Mouse (Mus musculus): ENCODE measurements around the gene Gm9736. TPM values are rescaled to one million over a fixed set of nuclear protein-coding genes. Genes with fewer than 3 reads are reported as not detected.
"Not testable (repeated sequence)": the region's sequence is repeated elsewhere in the genome, so short reads cannot be mapped to it uniquely, and the experiment has no call there.

Gene Gm9736
- polyA plus RNA-seq, 1 experiment from 2014 or later: not detected

GRCm38 (mm10) chr10:77720299-77720698, 30.9 kb downstream of the Gm9736 start, which contains the start of gene Krtap12-1:
Krtap12-1 (plus strand) TSS chr10:77720599.
- not testable (repeated sequence) for H3K9me3 ChIP-seq; H3K27me3 ChIP-seq; ATAC-seq (ENCODE audit: low FRiP score, low read depth); H3K9ac ChIP-seq (replicated peaks); H3K27ac ChIP-seq (replicated peaks); H3K4me1 ChIP-seq; H3K4me3 ChIP-seq; H3K4me2 ChIP-seq (replicated peaks); H3K36me3 ChIP-seq
- 86% methylated on average over 1 of the region's 1 CpGs for WGBS

GRCm38 (mm10) chr10:77715507-77715906, 35.6 kb downstream of the Gm9736 start, which contains the start of gene Gm10142:
Gm10142 (plus strand) TSS chr10:77715807.
- no peaks in the 10 kb centered on the region for H3K36me3 ChIP-seq
- no peaks in the 10 kb centered on the region for H3K4me1 ChIP-seq
- no peak within 1 kb of the TSS for H3K9ac ChIP-seq (replicated peaks)
- H3K4me2 ChIP-seq (replicated peaks): no peak within 1 kb of the TSS
- 76% methylated on average over 1 of the region's 1 CpGs for WGBS
- no peak within 1 kb of the TSS for H3K27ac ChIP-seq (replicated peaks)
- no peak within 1 kb of the TSS for H3K4me3 ChIP-seq
- H3K27me3 ChIP-seq: no peaks in the 10 kb centered on the region
- no peak for ATAC-seq (ENCODE audit: low FRiP score, low read depth)
- H3K9me3 ChIP-seq: 0 out of 2 replicates have a peak, but pooled peaks cover 3% of the 10 kb centered on the region

GRCm38 (mm10) chr10:77713734-77714133, 37.4 kb downstream of the Gm9736 start:
- no peak for ATAC-seq (ENCODE audit: low FRiP score, low read depth)
- no peaks in the 10 kb centered on the region for H3K9me3 ChIP-seq
- H3K9ac ChIP-seq (replicated peaks): no peak overlapping the region
- H3K4me1 ChIP-seq: no peaks in the 10 kb centered on the region
- WGBS: 75% methylated on average over 4 of the region's 4 CpGs
- H3K4me3 ChIP-seq: no peak overlapping the region
- H3K4me2 ChIP-seq (replicated peaks): no peak overlapping the region
- H3K36me3 ChIP-seq: no peaks in the 10 kb centered on the region
- no peaks in the 10 kb centered on the region for H3K27me3 ChIP-seq
- H3K27ac ChIP-seq (replicated peaks): no peak overlapping the region

- H3K9ac ChIP-seq (replicated peaks); H3K4me3 ChIP-seq; H3K36me3 ChIP-seq; H3K27ac ChIP-seq (replicated peaks); ATAC-seq (ENCODE audit: low FRiP score, low read depth); H3K9me3 ChIP-seq; H3K27me3 ChIP-seq; H3K4me1 ChIP-seq; H3K4me2 ChIP-seq (replicated peaks): not testable (repeated sequence)
Measured at GRCm38 (mm10) chr10:77711157-77711556, 40.0 kb downstream of the Gm9736 start, which contains the start of gene Gm10024. Gm10024 (plus strand) TSS chr10:77711457.

GRCm38 (mm10) chr10:77709831-77710230, 41.3 kb downstream of the Gm9736 start:
- no peaks in the 10 kb centered on the region for H3K9me3 ChIP-seq
- H3K4me3 ChIP-seq: no peak overlapping the region
- H3K4me2 ChIP-seq (replicated peaks): no peak overlapping the region
- H3K9ac ChIP-seq (replicated peaks): no peak overlapping the region
- WGBS: 76% methylated on average over 3 of the region's 3 CpGs
- H3K4me1 ChIP-seq: no peaks in the 10 kb centered on the region
- H3K27me3 ChIP-seq: no peaks in the 10 kb centered on the region
- H3K27ac ChIP-seq (replicated peaks): no peak overlapping the region
- no peaks in the 10 kb centered on the region for H3K36me3 ChIP-seq
- ATAC-seq (ENCODE audit: low FRiP score, low read depth): no peak

GRCm38 (mm10) chr10:77706326-77706725, 44.8 kb downstream of the Gm9736 start, which contains the start of gene Gm10272:
Gm10272 (plus strand) TSS chr10:77706626.
- 85% methylated on average over 1 of the region's 1 CpGs for WGBS
- Histone ChIP-seq H3K27ac (replicated peaks) (no peak within 1 kb of the TSS), H3K9me3 (peaks cover 7% of the 10 kb centered on the region; the same call in 1 of the 2 replicates), H3K4me3 (no peak within 1 kb of the TSS), H3K9ac (replicated peaks) (no peak within 1 kb of the TSS), H3K36me3 (no peaks in the 10 kb centered on the region), H3K27me3 (no peaks in the 10 kb centered on the region), H3K4me1 (no peaks in the 10 kb centered on the region), H3K4me2 (replicated peaks) (no peak within 1 kb of the TSS)
- ATAC-seq (ENCODE audit: low FRiP score, low read depth): no peak

Other genes with a start within 250 kb of the Gm9736 start
- gene Fam207a, start 235.6 kb downstream of the Gm9736 start, polyA plus RNA-seq (2016; fragmentation: Nextera tagmentation; extraction: Ambion mirVana): 46.4 and 46.5 TPM in 2 replicates
- 0.81 and 0.98 TPM in 2 replicates for gene Itgb2, start 221.1 kb downstream of the Gm9736 start, polyA plus RNA-seq (2016; fragmentation: Nextera tagmentation; extraction: Ambion mirVana)
- 62.4 and 69.4 TPM in 2 replicates for gene Pttg1ip, start 169.6 kb downstream of the Gm9736 start, polyA plus RNA-seq (2016; fragmentation: Nextera tagmentation; extraction: Ambion mirVana)
- 304 and 325 TPM in 2 replicates for gene Sumo3, start 145.3 kb downstream of the Gm9736 start, polyA plus RNA-seq (2016; fragmentation: Nextera tagmentation; extraction: Ambion mirVana)
- 7.7 and 19.3 TPM in 2 replicates for gene Gm49325, start 145.2 kb downstream of the Gm9736 start, polyA plus RNA-seq (2016; fragmentation: Nextera tagmentation; extraction: Ambion mirVana)
- gene Ube2g2, start 129.1 kb downstream of the Gm9736 start, polyA plus RNA-seq (2016; fragmentation: Nextera tagmentation; extraction: Ambion mirVana): 83.6 and 84.2 TPM in 2 replicates
- gene Tspear, start 64.8 kb downstream of the Gm9736 start, polyA plus RNA-seq (2016; fragmentation: Nextera tagmentation; extraction: Ambion mirVana): 1.2 and 1.4 TPM in 2 replicates
- gene Gm19402, start 60.6 kb downstream of the Gm9736 start, polyA plus RNA-seq (2016; fragmentation: Nextera tagmentation; extraction: Ambion mirVana): not detected in 2 replicates
- gene Gm9508, start 54.1 kb downstream of the Gm9736 start, polyA plus RNA-seq (2016; fragmentation: Nextera tagmentation; extraction: Ambion mirVana): not detected in 2 replicates
- gene Gm10272, start 44.7 kb downstream of the Gm9736 start, polyA plus RNA-seq (2016; fragmentation: Nextera tagmentation; extraction: Ambion mirVana): not detected in 2 replicates
- not detected in 2 replicates for gene Gm10024, start 39.9 kb downstream of the Gm9736 start, polyA plus RNA-seq (2016; fragmentation: Nextera tagmentation; extraction: Ambion mirVana)
- not detected in 2 replicates for gene Gm10142, start 35.5 kb downstream of the Gm9736 start, polyA plus RNA-seq (2016; fragmentation: Nextera tagmentation; extraction: Ambion mirVana)
- not detected in 2 replicates for gene Krtap12-1, start 30.8 kb downstream of the Gm9736 start, polyA plus RNA-seq (2016; fragmentation: Nextera tagmentation; extraction: Ambion mirVana)
- gene Gm10100, start 24.9 kb downstream of the Gm9736 start, polyA plus RNA-seq (2016; fragmentation: Nextera tagmentation; extraction: Ambion mirVana): not detected in 2 replicates
- gene Gm18596, start 8.7 kb downstream of the Gm9736 start, polyA plus RNA-seq (2016; fragmentation: Nextera tagmentation; extraction: Ambion mirVana): not detected in 2 replicates
- not detected in 2 replicates for gene Gm3233, start 8.3 kb upstream of the Gm9736 start, polyA plus RNA-seq (2016; fragmentation: Nextera tagmentation; extraction: Ambion mirVana)
- gene Gm3238, start 20.0 kb upstream of the Gm9736 start, polyA plus RNA-seq (2016; fragmentation: Nextera tagmentation; extraction: Ambion mirVana): not detected in 2 replicates
- gene Gm7138, start 25.6 kb upstream of the Gm9736 start, polyA plus RNA-seq (2016; fragmentation: Nextera tagmentation; extraction: Ambion mirVana): not detected in 2 replicates
- not detected in 2 replicates for gene Gm3250, start 31.2 kb upstream of the Gm9736 start, polyA plus RNA-seq (2016; fragmentation: Nextera tagmentation; extraction: Ambion mirVana)
- not detected in 2 replicates for gene Gm7137, start 36.8 kb upstream of the Gm9736 start, polyA plus RNA-seq (2016; fragmentation: Nextera tagmentation; extraction: Ambion mirVana)
- gene Gm9639, start 43.7 kb upstream of the Gm9736 start, polyA plus RNA-seq (2016; fragmentation: Nextera tagmentation; extraction: Ambion mirVana): not detected in 2 replicates
- not detected in 2 replicates for gene Gm19668, start 47.8 kb upstream of the Gm9736 start, polyA plus RNA-seq (2016; fragmentation: Nextera tagmentation; extraction: Ambion mirVana)
- not detected in 2 replicates for gene Gm9507, start 60.5 kb upstream of the Gm9736 start, polyA plus RNA-seq (2016; fragmentation: Nextera tagmentation; extraction: Ambion mirVana)
- not detected in 2 replicates for gene Gm2696, start 63.3 kb upstream of the Gm9736 start, polyA plus RNA-seq (2016; fragmentation: Nextera tagmentation; extraction: Ambion mirVana)
- gene Krtap10-4, start 75.7 kb upstream of the Gm9736 start, polyA plus RNA-seq (2016; fragmentation: Nextera tagmentation; extraction: Ambion mirVana): not detected in 2 replicates
- gene Krtap10-10, start 84.6 kb upstream of the Gm9736 start, polyA plus RNA-seq (2016; fragmentation: Nextera tagmentation; extraction: Ambion mirVana): not detected in 2 replicates
- not detected in 2 replicates for gene Gm36176, start 95.4 kb upstream of the Gm9736 start, polyA plus RNA-seq (2016; fragmentation: Nextera tagmentation; extraction: Ambion mirVana)
- gene Gm10318, start 101.5 kb upstream of the Gm9736 start, polyA plus RNA-seq (2016; fragmentation: Nextera tagmentation; extraction: Ambion mirVana): not detected in 2 replicates
- not detected in 2 replicates for gene Gm3285, start 110.6 kb upstream of the Gm9736 start, polyA plus RNA-seq (2016; fragmentation: Nextera tagmentation; extraction: Ambion mirVana)
- gene Lrrc3, start 151.2 kb upstream of the Gm9736 start, polyA plus RNA-seq (2016; fragmentation: Nextera tagmentation; extraction: Ambion mirVana): 5.3 and 5.6 TPM in 2 replicates
- gene Trpm2, start 219.2 kb upstream of the Gm9736 start, polyA plus RNA-seq (2016; fragmentation: Nextera tagmentation; extraction: Ambion mirVana): 1.2 and 1.5 TPM in 2 replicates
- gene 1810043G02Rik, start 227.2 kb upstream of the Gm9736 start, polyA plus RNA-seq (2016; fragmentation: Nextera tagmentation; extraction: Ambion mirVana): 32.0 and 32.9 TPM in 2 replicates

Data from midbrain, embryonic 12.5 days (tissue).